Mouse (Mus musculus) MEL (cell line): ENCODE data around the gene Dcun1d2. TPM values are rescaled to one million over a fixed set of nuclear protein-coding genes. Genes with fewer than 3 reads are reported as not detected.
A peak's percentile ranks its signal among the peaks of the same experiment; 100 is the strongest.

ENCODE experiments used
- DNase-seq: peaks from one replicate; pipeline ENCODE4 v3.0.0; 2011; ENCODE audit warnings: low read depth, low spot score
- H3K27ac ChIP-seq: 2 replicates; pipeline ENCODE4 v1.5.1; 2012; ENCODE audit warnings: low read depth, mild to moderate bottlenecking, control low read depth, low read length, moderate library complexity; ENCODE audit not compliant: control insufficient read depth
- H3K27me3 ChIP-seq, 2 experiments: fragments of 150-350 bp in 1 of 2; sonication (generic) in 1 of 2; 2 replicates each; pipeline ENCODE4 v1.6.1; 2012; ENCODE audit warnings: low read length in 2 of 2, mild to moderate bottlenecking in 2 of 2, improper control_type of control experiment in 1 of 2, moderate library complexity in 1 of 2; ENCODE audit not compliant: insufficient read depth in 2 of 2, control insufficient read depth in 1 of 2
- H3K36me3 ChIP-seq, 2 experiments: 2 replicates each; pipeline ENCODE4 v1.6.1; 2012 to 2014; ENCODE audit warnings: low read length in 2 of 2, improper control_type of control experiment in 1 of 2, inconsistent platforms in 1 of 2, mild to moderate bottlenecking in 1 of 2; ENCODE audit not compliant: insufficient read depth in 2 of 2, control insufficient read depth in 1 of 2
- H3K4me1 ChIP-seq, 2 experiments: fragments of 150-350 bp in 1 of 2; sonication (generic) in 1 of 2; 2 replicates each; pipeline ENCODE4 v1.6.1; 2012; ENCODE audit warnings: low read length in 2 of 2, improper control_type of control experiment in 1 of 2, mild to moderate bottlenecking in 1 of 2; ENCODE audit not compliant: insufficient read depth in 2 of 2, control insufficient read depth in 1 of 2
- H3K4me3 ChIP-seq, 2 experiments: fragments of 150-350 bp in 1 of 2; sonication (generic) in 1 of 2; 2 replicates each; pipeline ENCODE4 v1.5.1; 2012; ENCODE audit warnings: low read depth in 2 of 2, low read length in 2 of 2, mild to moderate bottlenecking in 2 of 2, moderate library complexity in 2 of 2, control low read depth in 1 of 2, improper control_type of control experiment in 1 of 2; ENCODE audit not compliant: control insufficient read depth in 1 of 2, insufficient read depth in 1 of 2
- H3K79me2 ChIP-seq: 2 replicates; pipeline ENCODE4 v1.6.1; 2012; ENCODE audit warnings: mild to moderate bottlenecking, low read length, moderate library complexity; ENCODE audit not compliant: control insufficient read depth, poor library complexity, insufficient read depth
- H3K9ac ChIP-seq: 2 replicates; pipeline ENCODE4 v1.6.1; 2012; ENCODE audit warnings: low read depth, mild to moderate bottlenecking, control low read depth, low read length, moderate library complexity; ENCODE audit not compliant: control insufficient read depth, poor library complexity, severe bottlenecking
- H3K9me3 ChIP-seq: fragments of 150-350 bp; sonication (generic); replicated peaks from 2 replicates; pipeline ENCODE4 v1.6.1; 2012; ENCODE audit warnings: mild to moderate bottlenecking, low read length, improper control_type of control experiment, moderate library complexity; ENCODE audit not compliant: insufficient read depth
- BHLHE40 ChIP-seq: IDR thresholded peaks from 2 replicates; pipeline ENCODE4 v1.6.1; 2012; ENCODE audit warnings: low read depth, mild to moderate bottlenecking, inconsistent platforms, low read length, improper control_type of control experiment, borderline replicate concordance
- CHD2 ChIP-seq: IDR thresholded peaks from 2 replicates; pipeline ENCODE4 v1.6.1; 2011; ENCODE audit warnings: low read length, improper control_type of control experiment
- CTCF ChIP-seq, 3 experiments: IDR thresholded peaks in 2 of 3; conservative IDR thresholded peaks in 1 of 3; 2 replicates each; pipeline ENCODE4 v1.5.1; 2011 to 2012; ENCODE audit warnings: low read length in 3 of 3, low read depth in 2 of 3, mild to moderate bottlenecking in 2 of 3, improper control_type of control experiment in 1 of 3, inconsistent platforms in 1 of 3, mixed read lengths in 1 of 3, moderate library complexity in 1 of 3; ENCODE audit not compliant: control insufficient read depth in 1 of 3, insufficient read depth in 1 of 3, poor library complexity in 1 of 3, severe bottlenecking in 1 of 3
- ELF1 ChIP-seq: IDR thresholded peaks from 2 replicates; pipeline ENCODE4 v1.6.1; 2014; ENCODE audit warnings: low read depth, mild to moderate bottlenecking, inconsistent platforms, low read length, improper control_type of control experiment, moderate library complexity
- EP300 ChIP-seq, 2 experiments: IDR thresholded peaks; 2 replicates each; pipeline ENCODE4 v1.6.1; 2011; ENCODE audit warnings: improper control_type of control experiment in 2 of 2, low read length in 2 of 2, low read depth in 1 of 2, mild to moderate bottlenecking in 1 of 2
- HCFC1 ChIP-seq: IDR thresholded peaks from 2 replicates; pipeline ENCODE4 v1.6.1; 2012; ENCODE audit warnings: low read depth, mild to moderate bottlenecking, inconsistent platforms, low read length, improper control_type of control experiment, moderate library complexity
- JUND ChIP-seq: IDR thresholded peaks from 2 replicates; pipeline ENCODE4 v1.6.1; 2011; ENCODE audit warnings: low read depth, mild to moderate bottlenecking, improper control_type of control experiment, low read length
- KAT2A ChIP-seq: conservative IDR thresholded peaks from 2 replicates; pipeline ENCODE4 v1.6.1; 2012; ENCODE audit warnings: low read depth, low read length, improper control_type of control experiment, inconsistent platforms
- MAFK ChIP-seq: IDR thresholded peaks from 2 replicates; pipeline ENCODE4 v1.6.1; 2011; ENCODE audit warnings: low read depth, mild to moderate bottlenecking, low read length, improper control_type of control experiment, borderline replicate concordance
- MAX ChIP-seq: IDR thresholded peaks from 2 replicates; pipeline ENCODE4 v1.6.1; 2011; ENCODE audit warnings: low read length, improper control_type of control experiment
- MAZ ChIP-seq: IDR thresholded peaks from 2 replicates; pipeline ENCODE4 v1.6.1; 2012; ENCODE audit warnings: low read depth, mild to moderate bottlenecking, inconsistent platforms, low read length, improper control_type of control experiment
- MEF2A ChIP-seq: IDR thresholded peaks from 2 replicates; pipeline ENCODE4 v1.6.1; 2014; ENCODE audit warnings: low read depth, mild to moderate bottlenecking, inconsistent platforms, low read length, improper control_type of control experiment; ENCODE audit not compliant: poor library complexity, insufficient replicate concordance, severe bottlenecking; ENCODE audit errors: extremely low read depth
- MXI1 ChIP-seq: IDR thresholded peaks from 2 replicates; pipeline ENCODE4 v1.6.1; 2011; ENCODE audit warnings: mild to moderate bottlenecking, low read depth, low read length, improper control_type of control experiment
- MYB ChIP-seq: IDR thresholded peaks from 2 replicates; pipeline ENCODE4 v1.6.1; 2011; ENCODE audit warnings: mild to moderate bottlenecking, low read depth, low read length, improper control_type of control experiment
- NELFE ChIP-seq: IDR thresholded peaks from 2 replicates; pipeline ENCODE4 v1.6.1; 2011; ENCODE audit warnings: low read depth, low read length, improper control_type of control experiment
- NRF1 ChIP-seq: IDR thresholded peaks from 2 replicates; pipeline ENCODE4 v1.6.1; 2014; ENCODE audit warnings: low read depth, mild to moderate bottlenecking, inconsistent platforms, low read length, improper control_type of control experiment, moderate library complexity; ENCODE audit not compliant: poor library complexity, insufficient read depth, severe bottlenecking
- POLR2A ChIP-seq, 2 experiments: IDR thresholded peaks; 2 replicates each; pipeline ENCODE4 v1.6.1; 2011 to 2012; ENCODE audit warnings: low read length in 2 of 2, mild to moderate bottlenecking in 2 of 2, control low read depth in 1 of 2, improper control_type of control experiment in 1 of 2, low read depth in 1 of 2, moderate library complexity in 1 of 2; ENCODE audit not compliant: control insufficient read depth in 1 of 2, insufficient read depth in 1 of 2, poor library complexity in 1 of 2
- RAD21 ChIP-seq: IDR thresholded peaks from 2 replicates; pipeline ENCODE4 v1.6.1; 2011; ENCODE audit warnings: mild to moderate bottlenecking, low read depth, low read length, improper control_type of control experiment
- SIN3A ChIP-seq: IDR thresholded peaks from 2 replicates; pipeline ENCODE4 v1.6.1; 2012; ENCODE audit warnings: low read length, improper control_type of control experiment, inconsistent platforms
- SMC3 ChIP-seq: IDR thresholded peaks from 2 replicates; pipeline ENCODE4 v1.6.1; 2011; ENCODE audit warnings: low read depth, low read length, improper control_type of control experiment
- TBP ChIP-seq: IDR thresholded peaks from 2 replicates; pipeline ENCODE4 v1.8.0; 2011; ENCODE audit warnings: low read depth, low read length, improper control_type of control experiment
- TCF12 ChIP-seq: IDR thresholded peaks from 2 replicates; pipeline ENCODE4 v1.6.1; 2014; ENCODE audit warnings: low read depth, mild to moderate bottlenecking, inconsistent platforms, low read length, improper control_type of control experiment, moderate library complexity
- USF2 ChIP-seq, 2 experiments: IDR thresholded peaks; 2 replicates each; pipeline ENCODE4 v1.6.1; 2011 to 2012; ENCODE audit warnings: improper control_type of control experiment in 2 of 2, low read length in 2 of 2, borderline replicate concordance in 1 of 2, inconsistent platforms in 1 of 2, low read depth in 1 of 2, mild to moderate bottlenecking in 1 of 2; ENCODE audit not compliant: insufficient read depth in 1 of 2
- ZC3H11A ChIP-seq: IDR thresholded peaks from 2 replicates; pipeline ENCODE4 v1.6.1; 2012; ENCODE audit warnings: low read depth, mild to moderate bottlenecking, inconsistent platforms, low read length, improper control_type of control experiment
- ZNF384 ChIP-seq: IDR thresholded peaks from 2 replicates; pipeline ENCODE4 v1.6.1; 2012; ENCODE audit warnings: low read depth, mild to moderate bottlenecking, inconsistent platforms, low read length, improper control_type of control experiment
- polyA plus RNA-seq, 2 experiments: library from polyadenylated mRNA; stranded (reverse) in 1 of 2; unstranded in 1 of 2; fragments of >175 nt in 1 of 2; fragments of >200 nt in 1 of 2; gene quantifications; 2 replicates each; pipeline versions ENCODE4 v1.2.1 to v1.2.4; 2012; ENCODE audit warnings: low replicate concordance in 2 of 2, low read depth in 1 of 2; ENCODE audit not compliant: insufficient read length in 2 of 2, insufficient read depth in 1 of 2, missing spikeins in 1 of 2
- total RNA-seq: library from RNA; depleted of rRNA; stranded (reverse); fragments of 300-350 nt; gene quantifications from 2 replicates; pipeline ENCODE4 v1.2.3, GENCODE M21; 2012

The Dcun1d2 gene
- total and polyA plus RNA-seq, 3 experiments, result 19.1 to 19.9 TPM; not detected in 1

- Histone ChIP-seq H3K4me3 (no peak overlapping the region; a peak in 1 of 4 replicates), H3K36me3 (peaks cover 0 to 38% of the 10 kb centered on the region in 2 experiments; a peak in 2 of 4 replicates), H3K9me3 (no peaks in the 10 kb centered on the region), H3K4me1 (peaks cover 25 to 58% of the 10 kb centered on the region in 2 experiments), H3K9ac (no peak overlapping the region; the same call in 1 of the 2 replicates), H3K27ac (peak overlapping the region; percentile 48; the same call in 1 of the 2 replicates), H3K27me3 (no peaks in the 10 kb centered on the region), H3K79me2 (no peaks in the 10 kb centered on the region)
- peak; percentile 87 for DNase-seq
- peak; percentile 78 for TF ChIP-seq MXI1
- TF ChIP-seq BHLHE40, result no peak
- TF ChIP-seq ZNF384, result 0 out of 2 replicates have a peak, but pooled peaks have one; percentile 17
- peak; percentile 39; the same call in 1 of the 2 replicates for TF ChIP-seq MAX
- 0 out of 2 replicates have a peak, but pooled peaks have one; percentile 64 for TF ChIP-seq MAZ
- no peak for TF ChIP-seq CHD2
- peak; percentile 67 for TF ChIP-seq ZC3H11A
- peak; percentile 36 to 37; a peak in 1 of 4 replicates for TF ChIP-seq EP300 (IDR thresholded peaks at IDR 0.05; ENCODE audit: low read depth in 1 of 2, low read length in 2 of 2)
- TF ChIP-seq USF2 (IDR thresholded peaks at IDR 0.05; ENCODE audit: borderline replicate concordance in 1 of 2, insufficient read depth in 1 of 2, low read depth in 1 of 2, low read length in 2 of 2), result no peak
- peak; percentile 75 for TF ChIP-seq SIN3A
- TF ChIP-seq POLR2A (IDR thresholded peaks at IDR 0.05; ENCODE audit: control insufficient read depth in 1 of 2, insufficient read depth in 1 of 2, low read depth in 1 of 2, low read length in 2 of 2, poor library complexity in 1 of 2), result peak in 1 of 2 experiments; percentile 37; a peak in 1 of 4 replicates
- TF ChIP-seq MYB, result no peak
- TF ChIP-seq NRF1, result no peak
- peak; percentile 54 to 81 (median 68) for TF ChIP-seq CTCF (IDR thresholded peaks at IDR 0.05 in 2 of 3, conservative IDR thresholded peaks at IDR 0.05 in 1 of 3; ENCODE audit: control insufficient read depth in 1 of 3, insufficient read depth in 1 of 3, low read depth in 2 of 3, low read length in 3 of 3, poor library complexity in 1 of 3, severe bottlenecking in 1 of 3)
- TF ChIP-seq TCF12, result 0 out of 2 replicates have a peak, but pooled peaks have one; percentile 20
- TF ChIP-seq KAT2A, result no peak
- peak; percentile 26; the same call in 1 of the 2 replicates for TF ChIP-seq TBP
- 0 out of 2 replicates have a peak, but pooled peaks have one; percentile 23 for TF ChIP-seq ELF1
- TF ChIP-seq JUND, result 0 out of 2 replicates have a peak, but pooled peaks have one; percentile 49
- no peak for TF ChIP-seq MAFK
- no peak for TF ChIP-seq MEF2A
- TF ChIP-seq SMC3, result peak; percentile 73
- peak; percentile 83 for TF ChIP-seq RAD21
- TF ChIP-seq HCFC1, result peak; percentile 57; the same call in 1 of the 2 replicates
- TF ChIP-seq NELFE, result 0 out of 2 replicates have a peak, but pooled peaks have one; percentile 21
Measured at GRCm38 (mm10) chr8:13208627-13209355, 79.1 kb downstream of the Dcun1d2 start.
